Mouse (Mus musculus) forebrain, postnatal 0 days (tissue): ENCODE data around the gene Ints4. TPM values are rescaled to one million over a fixed set of nuclear protein-coding genes. Genes with fewer than 3 reads are reported as not detected.
A peak's percentile ranks its signal among the peaks of the same experiment; 100 is the strongest.
"Not testable (repeated sequence)": the region's sequence is repeated elsewhere in the genome, so short reads cannot be mapped to it uniquely, and the experiment has no call there.

Experiments used
- ATAC-seq: fragments of 200-750 bp; cut with Nextera tagmentation; 2 replicates; pipeline ENCODE4 v1.8.0; 2017; ENCODE audit warnings: mild to moderate bottlenecking, moderate library complexity
- DNase-seq: peaks from one replicate; pipeline ENCODE4 v3.0.0-alpha.2; 2015
- H3K27ac ChIP-seq: fragments of 300-500 bp; sonication (generic); 2 replicates; pipeline ENCODE4 v1.5.1; 2014; ENCODE audit warnings: low read depth, mild to moderate bottlenecking, antibody characterized with exemption, low read length, moderate library complexity, mixed read lengths
- H3K27me3 ChIP-seq: fragments of 300-500 bp; sonication (generic); 2 replicates; pipeline ENCODE4 v1.6.1; 2014; ENCODE audit warnings: mild to moderate bottlenecking, low read length, mixed read lengths; ENCODE audit not compliant: insufficient read depth
- H3K36me3 ChIP-seq: fragments of 300-500 bp; sonication (generic); 2 replicates; pipeline ENCODE4 v1.6.1; 2014; ENCODE audit warnings: mild to moderate bottlenecking, moderate library complexity; ENCODE audit not compliant: insufficient read depth
- H3K4me1 ChIP-seq: fragments of 300-500 bp; sonication (generic); 2 replicates; pipeline ENCODE4 v1.6.1; 2014; ENCODE audit warnings: antibody characterized with exemption; ENCODE audit not compliant: insufficient read depth
- H3K4me2 ChIP-seq: fragments of 300-500 bp; sonication (generic); 2 replicates; pipeline ENCODE4 v1.6.1; 2014; ENCODE audit warnings: low read depth, mild to moderate bottlenecking, moderate library complexity
- H3K4me3 ChIP-seq: fragments of 300-500 bp; sonication (generic); 2 replicates; pipeline ENCODE4 v1.5.1; 2014; ENCODE audit warnings: low read depth, low read length, mixed read lengths
- H3K9ac ChIP-seq: fragments of 300-500 bp; sonication (generic); 2 replicates; pipeline ENCODE4 v1.6.1; 2014; ENCODE audit warnings: mild to moderate bottlenecking
- H3K9me3 ChIP-seq: fragments of 300-500 bp; sonication (generic); 2 replicates; pipeline ENCODE4 v1.6.1; 2016; ENCODE audit warnings: low read length
- CTCF ChIP-seq: sonication (generic); IDR thresholded peaks from 2 replicates; pipeline ENCODE4 v1.5.1; 2016; ENCODE audit warnings: antibody characterized with exemption, control low read depth, low read depth
- WGBS: fragments of 180-500 bp; shearing (Covaris S2); extraction: QIAGEN DNeasy Blood & Tissue Kit; methylation state at CpG from one replicate; pipeline ENCODE4 v1.1.7; 2014; 5-methylcytosine and 5-hydroxymethylcytosine counted together
- polyA plus RNA-seq: library from polyadenylated mRNA; unstranded; fragments of >200 nt; fragmentation: Nextera tagmentation; extraction: Ambion mirVana; gene quantifications from 2 replicates; pipeline ENCODE4 v1.2.1, GENCODE M21; 2015
- total RNA-seq: library from RNA; depleted of rRNA; stranded (reverse); fragments of >200 nt; gene quantifications from 2 replicates; pipeline ENCODE4 v1.2.3, GENCODE M21; 2014; rRNA removed

Gene Ints4
- total RNA-seq = 30.0 and 36.0 TPM in 2 replicates
- 25.6 and 29.0 TPM in 2 replicates for polyA plus RNA-seq

- H3K27ac ChIP-seq = peak within 1 kb of the TSS; percentile 68; the same call in 1 of the 2 replicates
- DNase-seq (peak; percentile 95), ATAC-seq (peak; percentile 100)
- H3K4me2 ChIP-seq = peak within 1 kb of the TSS; percentile 72
- peak within 1 kb of the TSS; percentile 56 for H3K9ac ChIP-seq
- peak; percentile 57 for TF ChIP-seq CTCF
- no peaks in the 10 kb centered on the region for H3K9me3 ChIP-seq
- WGBS = 2% methylated on average over 24 of the region's 24 CpGs
- peaks cover 3% of the 10 kb centered on the region; the same call in 1 of the 2 replicates for H3K36me3 ChIP-seq
- H3K4me3 ChIP-seq = peak within 1 kb of the TSS; percentile 78
- H3K4me1 ChIP-seq = 0 out of 2 replicates have a peak, but pooled peaks cover 7% of the 10 kb centered on the region
- H3K27me3 ChIP-seq = no peaks in the 10 kb centered on the region
These were observed at the start of gene Ints4 for GRCm38 (mm10) chr7:97480821-97481339. TSS of gene Ints4 (plus strand) at chr7:97480956.

GRCm38 (mm10) chr7:97433517-97433916 is 47.2 kb upstream of the Ints4 start:
- not testable (repeated sequence) for H3K9me3 ChIP-seq, H3K9ac ChIP-seq, DNase-seq, H3K27me3 ChIP-seq, H3K36me3 ChIP-seq, H3K4me2 ChIP-seq, ATAC-seq, H3K4me3 ChIP-seq, H3K27ac ChIP-seq
- WGBS = 50% methylated on average over 3 of the region's 3 CpGs
- H3K4me1 ChIP-seq = peaks cover 13% of the 10 kb centered on the region

- H3K4me2 ChIP-seq = no peak overlapping the region
- 78% methylated on average over 10 of the region's 10 CpGs for WGBS
- no peak overlapping the region for H3K27ac ChIP-seq
- DNase-seq (no peak), ATAC-seq (no peak)
- H3K9ac ChIP-seq = no peak overlapping the region
- H3K27me3 ChIP-seq = no peaks in the 10 kb centered on the region
- H3K4me3 ChIP-seq = no peak overlapping the region
- H3K4me1 ChIP-seq = peaks cover 12% of the 10 kb centered on the region
- no peak for TF ChIP-seq CTCF
- no peaks in the 10 kb centered on the region for H3K9me3 ChIP-seq
- H3K36me3 ChIP-seq = no peaks in the 10 kb centered on the region
These were observed 46.2 kb upstream of the Ints4 start for GRCm38 (mm10) chr7:97434517-97434916.

- Histone ChIP-seq H3K36me3 (no peaks in the 10 kb centered on the region), H3K27me3 (no peaks in the 10 kb centered on the region), H3K27ac (no peak overlapping the region), H3K9me3 (no peaks in the 10 kb centered on the region), H3K4me1 (0 out of 2 replicates have a peak, but pooled peaks cover 3% of the 10 kb centered on the region), H3K4me2 (no peak overlapping the region), H3K4me3 (no peak overlapping the region), H3K9ac (no peak overlapping the region)
- no peak for TF ChIP-seq CTCF
- ATAC-seq (no peak), DNase-seq (no peak)
These were observed 41.8 kb upstream of the Ints4 start for GRCm38 (mm10) chr7:97438986-97439385.

GRCm38 (mm10) chr7:97446171-97446925 is 34.4 kb upstream of the Ints4 start:
- H3K4me3 ChIP-seq = no peak overlapping the region
- H3K27me3 ChIP-seq = no peaks in the 10 kb centered on the region
- 5% methylated on average over 6 of the region's 6 CpGs for WGBS
- no peaks in the 10 kb centered on the region for H3K36me3 ChIP-seq
- H3K9ac ChIP-seq = no peak overlapping the region
- H3K27ac ChIP-seq = peak overlapping the region; percentile 74
- H3K9me3 ChIP-seq = no peaks in the 10 kb centered on the region
- TF ChIP-seq CTCF = no peak
- DNase-seq (peak; percentile 94), ATAC-seq (peak; percentile 95)
- peaks cover 3% of the 10 kb centered on the region; the same call in 1 of the 2 replicates for H3K4me1 ChIP-seq
- no peak overlapping the region for H3K4me2 ChIP-seq

- H3K4me1 ChIP-seq = peaks cover 3% of the 10 kb centered on the region; the same call in 1 of the 2 replicates
- no peak overlapping the region for H3K9ac ChIP-seq
- 16% methylated on average over 6 of the region's 6 CpGs for WGBS
- ATAC-seq = peak; percentile 69
- H3K4me2 ChIP-seq = no peak overlapping the region
- peak overlapping the region; percentile 74 for H3K27ac ChIP-seq
- no peaks in the 10 kb centered on the region for H3K9me3 ChIP-seq
- 0 out of 2 replicates have a peak, but pooled peaks have one; percentile 34 for TF ChIP-seq CTCF
- peak; percentile 64 for DNase-seq
- no peak overlapping the region for H3K4me3 ChIP-seq
- no peaks in the 10 kb centered on the region for H3K36me3 ChIP-seq
- no peaks in the 10 kb centered on the region for H3K27me3 ChIP-seq
These were observed 33.7 kb upstream of the Ints4 start for GRCm38 (mm10) chr7:97447050-97447531.

- 80% methylated on average over 2 of the region's 2 CpGs for WGBS
- H3K27me3 ChIP-seq, H3K9ac ChIP-seq, H3K27ac ChIP-seq, H3K9me3 ChIP-seq, DNase-seq, ATAC-seq, H3K36me3 ChIP-seq, H3K4me1 ChIP-seq, H3K4me2 ChIP-seq, H3K4me3 ChIP-seq: not testable (repeated sequence)
These were observed 29.7 kb upstream of the Ints4 start, which contains the start of gene Kctd14 for GRCm38 (mm10) chr7:97451023-97451422. TSS of gene Kctd14 (plus strand) at chr7:97451323.
